Mouse (Mus musculus): Measurements from ENCODE around the gene Wdfy4.

DNA sequence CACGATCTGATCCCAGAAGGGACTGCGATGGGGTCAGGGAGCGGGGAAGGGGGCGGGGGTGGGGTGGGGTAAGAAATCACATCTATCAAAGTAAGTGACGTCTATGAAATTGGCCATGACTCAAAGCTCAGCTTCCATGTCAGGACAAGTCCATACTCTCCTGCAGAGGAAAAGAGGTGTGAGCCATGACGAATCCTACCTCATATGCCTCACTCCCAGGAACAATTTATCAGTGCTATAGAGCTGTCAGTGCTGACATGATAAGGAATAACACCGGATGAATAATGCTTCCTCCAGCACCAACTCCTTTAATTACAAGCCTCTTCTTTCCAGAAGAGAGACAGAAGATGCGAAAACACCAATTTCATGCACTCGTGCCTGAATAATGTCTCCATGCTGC, 117.6 kb downstream of the Wdfy4 start:
- no peak for TF ChIP-seq CTCF (IDR thresholded peaks at IDR 0.05; ENCODE audit: insufficient read depth, low read depth, low read length)
- TF ChIP-seq POLR2A (IDR thresholded peaks at IDR 0.05; ENCODE audit: insufficient read depth, low read depth, low read length): no peak
